Mouse (Mus musculus): Measurements from ENCODE around the gene Gli3. TPM values are rescaled to one million over a fixed set of nuclear protein-coding genes. Genes with fewer than 3 reads are reported as not detected.
A peak's percentile ranks its signal among the peaks of the same experiment; 100 is the strongest.

The Gli3 gene
- polyA plus RNA-seq, 1 experiment, result 1.2 TPM

- Histone ChIP-seq H3K27ac (ENCODE audit: control insufficient read depth, insufficient read depth, low read depth, low read length) (no peak overlapping the region), H3K4me3 (ENCODE audit: control insufficient read depth, low read depth, low read length) (no peak overlapping the region), H3K27me3 (ENCODE audit: control insufficient read depth, insufficient read depth, low read length) (no peaks in the 10 kb centered on the region), H3K36me3 (ENCODE audit: control insufficient read depth, insufficient read depth, low read length) (no peaks in the 10 kb centered on the region), H3K4me1 (ENCODE audit: control insufficient read depth, insufficient read depth, low read length) (no peaks in the 10 kb centered on the region)
- TF ChIP-seq CTCF (IDR thresholded peaks at IDR 0.05; ENCODE audit: control insufficient read depth, insufficient read depth, insufficient replicate concordance, low read depth, low read length) (no peak), POLR2A (IDR thresholded peaks at IDR 0.05; ENCODE audit: control insufficient read depth, low read depth, low read length) (no peak)
Measured at GRCm38 (mm10) chr13:15450941-15451340, 12.1 kb upstream of the Gli3 start.

GRCm38 (mm10) chr13:15457841-15458240 is 5.2 kb upstream of the Gli3 start:
- Histone ChIP-seq H3K36me3 (ENCODE audit: control insufficient read depth, insufficient read depth, low read length) (no peaks in the 10 kb centered on the region), H3K4me3 (ENCODE audit: control insufficient read depth, low read depth, low read length) (no peak overlapping the region), H3K4me1 (ENCODE audit: control insufficient read depth, insufficient read depth, low read length) (peaks cover 3% of the 10 kb centered on the region; the same call in 1 of the 2 replicates), H3K27ac (ENCODE audit: control insufficient read depth, insufficient read depth, low read depth, low read length) (no peak overlapping the region), H3K27me3 (ENCODE audit: control insufficient read depth, insufficient read depth, low read length) (no peaks in the 10 kb centered on the region)
- TF ChIP-seq POLR2A (IDR thresholded peaks at IDR 0.05; ENCODE audit: control insufficient read depth, low read depth, low read length) (no peak), CTCF (IDR thresholded peaks at IDR 0.05; ENCODE audit: control insufficient read depth, insufficient read depth, insufficient replicate concordance, low read depth, low read length) (no peak)

GRCm38 (mm10) chr13:15461926-15462325 is 1.1 kb upstream of the Gli3 start:
- TF ChIP-seq CTCF (IDR thresholded peaks at IDR 0.05; ENCODE audit: control insufficient read depth, insufficient read depth, insufficient replicate concordance, low read depth, low read length) (no peak), POLR2A (IDR thresholded peaks at IDR 0.05; ENCODE audit: control insufficient read depth, low read depth, low read length) (no peak)
- Histone ChIP-seq H3K4me3 (ENCODE audit: control insufficient read depth, low read depth, low read length) (no peak overlapping the region), H3K36me3 (ENCODE audit: control insufficient read depth, insufficient read depth, low read length) (no peaks in the 10 kb centered on the region), H3K4me1 (ENCODE audit: control insufficient read depth, insufficient read depth, low read length) (peaks cover 10% of the 10 kb centered on the region), H3K27ac (ENCODE audit: control insufficient read depth, insufficient read depth, low read depth, low read length) (no peak overlapping the region), H3K27me3 (ENCODE audit: control insufficient read depth, insufficient read depth, low read length) (no peaks in the 10 kb centered on the region)

GRCm38 (mm10) chr13:15463492-15464080 is 551 bp downstream of the Gli3 start:
- Histone ChIP-seq H3K4me1 (ENCODE audit: control insufficient read depth, insufficient read depth, low read length) (peaks cover 10% of the 10 kb centered on the region), H3K27me3 (ENCODE audit: control insufficient read depth, insufficient read depth, low read length) (no peaks in the 10 kb centered on the region), H3K27ac (ENCODE audit: control insufficient read depth, insufficient read depth, low read depth, low read length) (no peak overlapping the region), H3K4me3 (ENCODE audit: control insufficient read depth, low read depth, low read length) (peak overlapping the region; percentile 80), H3K36me3 (ENCODE audit: control insufficient read depth, insufficient read depth, low read length) (no peaks in the 10 kb centered on the region)
- TF ChIP-seq CTCF (IDR thresholded peaks at IDR 0.05; ENCODE audit: control insufficient read depth, insufficient read depth, insufficient replicate concordance, low read depth, low read length) (no peak), POLR2A (IDR thresholded peaks at IDR 0.05; ENCODE audit: control insufficient read depth, low read depth, low read length) (no peak)

- Histone ChIP-seq H3K36me3 (ENCODE audit: control insufficient read depth, insufficient read depth, low read length) (no peaks in the 10 kb centered on the region), H3K27me3 (ENCODE audit: control insufficient read depth, insufficient read depth, low read length) (no peaks in the 10 kb centered on the region), H3K4me3 (ENCODE audit: control insufficient read depth, low read depth, low read length) (peak overlapping the region; percentile 80), H3K27ac (ENCODE audit: control insufficient read depth, insufficient read depth, low read depth, low read length) (no peak overlapping the region; the same call in 1 of the 2 replicates), H3K4me1 (ENCODE audit: control insufficient read depth, insufficient read depth, low read length) (peaks cover 10% of the 10 kb centered on the region)
- TF ChIP-seq POLR2A (IDR thresholded peaks at IDR 0.05; ENCODE audit: control insufficient read depth, low read depth, low read length), result no peak
- no peak for TF ChIP-seq CTCF (IDR thresholded peaks at IDR 0.05; ENCODE audit: control insufficient read depth, insufficient read depth, insufficient replicate concordance, low read depth, low read length)
Measured at GRCm38 (mm10) chr13:15464081-15464526, 1.1 kb downstream of the Gli3 start.

GRCm38 (mm10) chr13:15464741-15465250 is 1.8 kb downstream of the Gli3 start:
- peak overlapping the region; percentile 80 for H3K4me3 ChIP-seq (ENCODE audit: control insufficient read depth, low read depth, low read length)
- H3K36me3 ChIP-seq (ENCODE audit: control insufficient read depth, insufficient read depth, low read length), result no peaks in the 10 kb centered on the region
- no peaks in the 10 kb centered on the region for H3K27me3 ChIP-seq (ENCODE audit: control insufficient read depth, insufficient read depth, low read length)
- TF ChIP-seq CTCF (IDR thresholded peaks at IDR 0.05; ENCODE audit: control insufficient read depth, insufficient read depth, insufficient replicate concordance, low read depth, low read length) (no peak), POLR2A (IDR thresholded peaks at IDR 0.05; ENCODE audit: control insufficient read depth, low read depth, low read length) (no peak)
- peaks cover 10% of the 10 kb centered on the region for H3K4me1 ChIP-seq (ENCODE audit: control insufficient read depth, insufficient read depth, low read length)
- no peak overlapping the region for H3K27ac ChIP-seq (ENCODE audit: control insufficient read depth, insufficient read depth, low read depth, low read length)

GRCm38 (mm10) chr13:15466496-15466895 is 3.5 kb downstream of the Gli3 start:
- no peak for TF ChIP-seq POLR2A (IDR thresholded peaks at IDR 0.05; ENCODE audit: control insufficient read depth, low read depth, low read length)
- no peak for TF ChIP-seq CTCF (IDR thresholded peaks at IDR 0.05; ENCODE audit: control insufficient read depth, insufficient read depth, insufficient replicate concordance, low read depth, low read length)
- no peak overlapping the region for H3K27ac ChIP-seq (ENCODE audit: control insufficient read depth, insufficient read depth, low read depth, low read length)
- H3K36me3 ChIP-seq (ENCODE audit: control insufficient read depth, insufficient read depth, low read length), result no peaks in the 10 kb centered on the region
- peaks cover 10% of the 10 kb centered on the region for H3K4me1 ChIP-seq (ENCODE audit: control insufficient read depth, insufficient read depth, low read length)
- no peaks in the 10 kb centered on the region for H3K27me3 ChIP-seq (ENCODE audit: control insufficient read depth, insufficient read depth, low read length)
- no peak overlapping the region for H3K4me3 ChIP-seq (ENCODE audit: control insufficient read depth, low read depth, low read length)
